Mouse (Mus musculus): ENCODE data around the gene Wdr41.

Gene Wdr41

DNA sequence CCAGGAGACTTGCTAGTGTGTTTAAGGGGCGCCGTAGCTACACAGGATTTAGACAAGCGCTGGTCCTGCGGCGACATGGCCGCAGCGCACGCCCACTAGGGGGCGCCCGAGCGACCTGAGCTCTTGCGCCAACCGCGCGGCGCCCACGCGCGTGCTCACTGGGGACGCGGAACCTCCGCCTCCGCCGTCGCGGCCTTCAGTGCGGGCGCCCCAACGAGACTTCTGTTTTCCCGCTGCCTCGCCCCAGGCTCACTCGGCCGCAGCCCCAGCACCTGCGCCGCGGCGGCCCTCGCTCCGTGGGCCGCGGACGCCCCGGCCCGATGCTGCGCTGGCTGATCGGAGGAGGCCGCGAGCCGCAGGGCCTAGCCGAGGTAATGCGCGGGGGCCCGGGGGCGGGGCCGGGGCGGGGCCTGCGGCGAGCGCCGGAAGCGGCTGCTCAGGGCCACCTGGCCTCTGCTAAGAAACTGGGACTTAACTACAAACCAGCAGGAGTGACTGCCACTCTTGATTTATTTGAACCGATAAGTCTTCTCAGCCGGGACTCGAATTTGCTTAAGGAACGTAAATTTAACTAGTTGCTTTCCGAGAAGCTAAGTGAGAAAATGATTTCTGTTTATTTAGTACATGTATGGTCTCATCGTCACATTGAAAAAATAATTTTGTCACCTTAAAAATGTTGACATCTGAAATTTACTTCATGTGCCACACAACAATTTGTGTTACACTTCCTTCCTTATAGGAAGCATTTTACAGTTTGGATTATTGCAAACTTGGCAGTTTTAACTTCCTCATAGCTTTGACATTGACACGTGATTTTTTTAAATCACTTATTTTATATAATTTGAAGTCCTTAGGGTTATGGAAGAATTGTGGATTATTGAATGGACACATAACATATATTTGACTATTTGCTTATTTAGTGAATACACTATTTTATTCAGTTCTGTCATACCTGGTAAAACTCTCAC lies at the start of gene Wdr41:
Gene Wdr41 (plus strand): TSS at position 126 of the 968 bp plus-strand sequence.
- DNase-seq = peak; percentile 79 to 93

- DNase-seq = no peak
Measured at GRCm38 (mm10) chr13:94928086-94928485, 48.1 kb upstream of the Wdr41 start.

- DNase-seq = no peak
Measured at GRCm38 (mm10) chr13:94938418-94938817, 37.7 kb upstream of the Wdr41 start.

GRCm38 (mm10) chr13:94940104-94940503 lies 36.0 kb upstream of the Wdr41 start:
- no peak for DNase-seq

DNA sequence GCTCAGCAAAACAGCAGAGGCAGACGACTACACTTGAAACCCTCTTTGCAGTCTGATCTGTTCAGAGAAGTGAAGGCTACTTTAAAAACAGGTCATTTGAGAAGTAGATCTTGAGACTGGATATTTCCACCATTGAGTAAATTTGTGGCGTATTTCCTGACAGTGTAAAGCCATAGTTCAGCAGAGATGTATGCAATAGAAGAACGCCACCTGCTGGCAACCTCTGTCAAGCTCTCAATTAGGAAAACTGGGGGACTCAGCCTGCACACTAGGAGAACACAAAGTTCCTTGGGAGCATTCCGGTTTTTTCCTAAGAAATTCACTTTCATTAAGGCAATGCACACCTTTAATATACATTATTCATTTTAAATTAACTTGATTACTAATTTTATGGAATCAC lies 34.9 kb upstream of the Wdr41 start:
- DNase-seq = peak in 1 of 2 experiments; percentile 43

- no peak for DNase-seq
Measured at GRCm38 (mm10) chr13:94955941-94956340, 20.2 kb upstream of the Wdr41 start.

GRCm38 (mm10) chr13:94957965-94958364 lies 18.2 kb upstream of the Wdr41 start:
- DNase-seq = no peak

DNA sequence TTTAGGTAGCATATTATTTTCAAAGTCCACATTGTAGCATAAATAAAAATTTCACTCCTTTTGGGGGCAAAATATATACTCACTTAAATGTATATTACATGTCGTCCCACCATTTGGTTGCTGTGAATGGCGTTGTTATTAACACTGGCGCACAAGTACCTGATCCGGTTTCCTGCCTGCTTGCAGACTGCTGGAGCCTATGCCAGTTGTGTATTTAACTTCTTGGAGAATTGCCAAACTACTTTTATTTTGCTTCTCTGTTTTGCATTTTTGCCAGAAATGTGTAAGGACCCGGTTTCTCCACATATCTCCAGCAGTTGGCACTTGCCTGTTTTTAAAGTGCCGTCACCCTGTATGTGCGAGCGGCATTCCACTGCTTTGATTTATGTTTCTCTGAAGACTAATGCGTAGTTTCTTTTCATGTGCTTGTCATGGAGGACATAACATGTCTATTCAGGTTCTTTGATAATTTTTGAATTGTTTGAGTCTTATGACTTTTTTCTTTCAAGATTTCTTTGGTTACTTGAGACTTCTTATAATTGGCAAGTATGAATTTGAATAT lies 6.1 kb upstream of the Wdr41 start:
- no peak for DNase-seq

DNA sequence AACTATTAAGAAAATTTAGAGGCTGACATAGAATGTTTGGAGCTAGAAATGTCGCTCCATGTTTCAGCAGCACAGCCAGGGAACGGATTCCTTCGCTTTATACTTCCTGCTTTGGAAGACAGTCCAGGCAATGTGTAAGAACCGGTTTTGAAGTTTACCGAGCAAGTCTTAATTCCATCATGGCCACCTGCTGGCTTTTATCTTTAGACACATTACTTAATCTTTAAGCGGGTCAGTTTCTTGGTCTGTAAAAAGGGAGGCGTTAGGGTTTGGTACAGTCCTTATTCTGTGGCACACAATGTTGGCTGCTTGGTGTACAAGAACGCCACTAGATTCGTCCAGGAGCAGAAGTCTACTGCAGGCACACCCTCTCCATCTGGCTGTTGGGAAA lies 321 bp upstream of the Wdr41 start:
- DNase-seq = no peak

GRCm38 (mm10) chr13:94979081-94979480 lies 2.9 kb downstream of the Wdr41 start:
- no peak for DNase-seq

DNA sequence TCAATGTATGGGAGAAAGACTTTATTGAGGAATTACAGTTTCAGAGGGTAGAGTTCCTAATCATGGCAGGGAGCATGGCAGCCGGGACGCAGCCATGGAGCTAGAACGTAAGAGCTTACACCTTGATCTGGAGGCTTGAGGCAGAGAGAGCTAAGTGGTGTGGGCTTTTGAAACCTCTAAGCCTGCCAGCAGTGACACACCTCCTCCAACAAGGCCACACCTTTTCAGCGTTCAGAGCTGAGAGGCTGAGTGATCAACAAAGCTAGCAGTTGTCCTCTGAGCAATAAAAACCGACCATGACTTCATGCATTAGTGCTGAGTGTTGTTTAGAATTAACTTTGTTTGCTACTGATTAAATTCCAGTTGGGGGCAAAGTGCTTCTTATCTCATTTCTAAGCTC lies 14.4 kb downstream of the Wdr41 start:
- no peak for DNase-seq

GRCm38 (mm10) chr13:95007281-95007680 lies 31.1 kb downstream of the Wdr41 start:
- DNase-seq = no peak

GRCm38 (mm10) chr13:95009261-95009660 lies 33.1 kb downstream of the Wdr41 start:
- DNase-seq = no peak

GRCm38 (mm10) chr13:95011546-95012257 lies 35.6 kb downstream of the Wdr41 start:
- no peak for DNase-seq

DNA sequence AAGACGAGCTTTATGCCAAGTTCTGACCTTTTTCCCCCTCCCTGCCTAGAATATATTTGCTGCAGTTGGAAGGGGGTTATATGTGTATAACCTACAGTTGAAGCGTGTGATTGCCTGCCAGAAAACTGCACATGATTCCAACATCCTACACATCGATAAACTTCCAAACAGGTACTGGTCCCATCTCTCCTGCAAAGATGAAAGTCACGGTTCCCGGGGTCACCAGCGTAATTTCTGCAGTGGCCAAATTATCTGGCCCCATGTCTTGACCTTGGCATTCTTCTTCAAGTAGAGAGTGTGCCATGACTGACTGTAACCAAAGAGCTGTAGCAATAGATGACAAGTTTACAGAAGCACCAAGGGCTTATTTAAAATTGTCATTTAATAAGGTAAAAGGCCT lies 41.1 kb downstream of the Wdr41 start:
- DNase-seq = no peak

- DNase-seq = peak in 1 of 2 experiments; percentile 18
Measured at GRCm38 (mm10) chr13:95017916-95018315, 41.8 kb downstream of the Wdr41 start.

- no peak for DNase-seq
Measured at GRCm38 (mm10) chr13:95019345-95019744, 43.2 kb downstream of the Wdr41 start.

GRCm38 (mm10) chr13:95020216-95020615 lies 44.1 kb downstream of the Wdr41 start:
- DNase-seq = no peak

GRCm38 (mm10) chr13:95030828-95031227 lies 54.7 kb downstream of the Wdr41 start:
- DNase-seq = no peak

DNA sequence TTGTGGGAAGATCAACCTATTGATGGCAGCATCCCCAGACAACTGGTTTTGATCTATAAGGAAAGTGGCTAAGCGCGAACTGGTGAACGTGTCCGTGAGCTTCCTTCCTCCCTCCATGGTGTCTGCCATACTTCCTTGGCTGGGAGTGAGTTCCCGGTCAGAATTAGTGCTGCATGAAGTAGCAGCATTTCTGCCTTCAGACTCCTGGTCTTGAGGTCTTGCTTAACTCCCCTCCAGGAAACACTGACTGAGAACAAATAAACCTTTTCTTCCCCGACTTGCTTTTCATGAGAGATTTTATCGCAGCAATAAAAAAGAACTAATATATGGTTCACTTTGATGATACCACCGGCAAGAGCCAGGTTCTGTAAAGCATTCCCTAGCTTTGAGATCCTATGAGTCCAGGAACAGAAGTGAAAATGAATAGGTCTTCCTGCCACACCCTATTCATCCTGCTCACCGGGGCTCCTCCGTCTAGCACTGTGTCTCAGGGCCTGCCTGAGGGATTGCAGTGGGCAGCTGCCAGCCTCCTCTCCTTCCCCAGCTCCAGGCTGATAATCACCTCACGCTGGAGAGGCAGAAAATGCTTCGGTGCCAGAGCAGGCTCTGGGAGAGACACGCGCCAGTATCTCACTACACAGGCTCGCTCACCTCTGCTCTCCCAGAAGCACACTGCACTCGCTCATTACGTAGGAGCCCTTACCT lies 56.1 kb downstream of the Wdr41 start:
- DNase-seq = no peak

DNA sequence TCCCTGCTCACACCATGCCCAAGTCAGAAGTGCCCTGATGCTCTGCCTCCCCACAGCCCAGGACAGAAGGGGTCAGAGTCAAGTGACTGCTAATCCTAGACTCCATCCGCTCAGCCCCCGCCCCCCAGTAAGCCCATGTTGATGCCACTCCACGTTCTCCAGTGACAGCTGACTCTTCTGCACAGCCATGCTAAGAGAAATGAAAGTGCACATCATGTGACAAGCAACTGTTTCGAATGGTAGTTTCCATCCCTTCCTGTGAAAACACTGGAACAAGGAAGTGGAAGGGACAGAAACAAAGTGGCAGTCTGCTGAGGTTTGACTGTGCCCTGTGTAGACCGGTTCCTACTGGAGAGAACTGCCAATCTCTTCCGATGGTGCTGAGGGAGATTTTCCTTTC lies 56.8 kb downstream of the Wdr41 start:
- DNase-seq = no peak

DNA sequence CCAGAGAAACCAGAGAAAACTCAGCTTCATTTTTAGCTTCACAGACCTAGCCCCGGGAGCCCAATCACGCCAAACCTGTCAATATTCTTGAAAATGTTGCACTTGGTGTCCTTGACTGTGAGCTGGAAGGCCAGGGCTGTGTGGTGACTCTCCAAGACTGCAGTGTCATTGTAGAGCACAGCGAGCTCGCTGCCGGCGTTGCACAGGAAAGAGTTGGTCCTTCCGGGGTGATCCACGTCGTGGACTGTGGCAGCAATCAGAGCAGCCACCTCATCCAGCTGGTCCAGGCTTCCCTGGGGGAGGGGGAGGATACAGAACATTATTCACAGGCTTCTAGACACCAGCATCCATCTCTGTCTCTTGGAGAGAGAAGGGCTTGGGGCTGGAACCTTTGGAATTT lies 58.0 kb downstream of the Wdr41 start:
- no peak for DNase-seq

- DNase-seq = no peak
Measured at GRCm38 (mm10) chr13:95034715-95035114, 58.6 kb downstream of the Wdr41 start.
